Mouse (Mus musculus) macrophage (primary cell): ENCODE data around the gene Macrod2. TPM values are rescaled to one million over a fixed set of nuclear protein-coding genes. Genes with fewer than 3 reads are reported as not detected.

ENCODE experiments used
- H3K27ac ChIP-seq: fragments of 350-480 bp; formaldehyde crosslinking; 2 replicates; pipeline ENCODE4 v1.9.0; 2021
- H3K36me3 ChIP-seq: fragments of 350-480 bp; formaldehyde crosslinking; 2 replicates; pipeline ENCODE4 v1.9.0; 2021; ENCODE audit errors: inconsistent target
- H3K4me3 ChIP-seq: fragments of 350-480 bp; formaldehyde crosslinking; 2 replicates; pipeline ENCODE4 v1.9.0; 2021; ENCODE audit errors: inconsistent target
- H3K79me2 ChIP-seq: fragments of 350-480 bp; formaldehyde crosslinking; 2 replicates; pipeline ENCODE4 v1.9.0; 2021; ENCODE audit errors: inconsistent target
- WGBS: methylation state at CpG from one replicate; pipeline ENCODE4 v1.1.7; 2026; ENCODE audit warnings: inconsistent platforms; ENCODE audit not compliant: missing documents; 5-methylcytosine and 5-hydroxymethylcytosine counted together
- polyA plus RNA-seq: library from polyadenylated mRNA; stranded (reverse); fragments of 250-400 nt; gene quantifications from 3 replicates; pipeline ENCODE4 v1.2.4, GENCODE M21; 2018; ENCODE audit warnings: inconsistent platforms

The Macrod2 gene
- polyA plus RNA-seq, 1 experiment from 2014 or later = 0.59 TPM

DNA sequence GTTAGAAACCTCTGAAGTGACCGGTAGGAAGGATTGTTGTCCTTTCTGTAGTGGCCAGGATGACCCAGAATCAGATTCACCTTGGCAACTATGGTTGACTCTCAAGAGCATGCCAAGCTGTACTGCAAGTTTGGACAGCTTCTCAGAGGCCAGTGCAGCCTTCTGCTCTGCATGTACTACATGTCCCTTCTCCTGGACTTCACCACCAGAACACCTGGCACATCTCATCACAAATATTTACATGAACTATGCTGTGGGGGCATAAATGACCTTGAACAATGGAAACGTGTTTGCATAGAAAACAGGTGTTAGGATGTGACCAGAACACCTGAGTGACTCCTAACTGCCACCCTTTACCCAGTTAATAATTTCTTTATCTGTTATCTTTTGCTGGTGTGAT, 957.5 kb downstream of the Macrod2 start:
- 80% methylated on average over 2 of the region's 2 CpGs for WGBS

DNA sequence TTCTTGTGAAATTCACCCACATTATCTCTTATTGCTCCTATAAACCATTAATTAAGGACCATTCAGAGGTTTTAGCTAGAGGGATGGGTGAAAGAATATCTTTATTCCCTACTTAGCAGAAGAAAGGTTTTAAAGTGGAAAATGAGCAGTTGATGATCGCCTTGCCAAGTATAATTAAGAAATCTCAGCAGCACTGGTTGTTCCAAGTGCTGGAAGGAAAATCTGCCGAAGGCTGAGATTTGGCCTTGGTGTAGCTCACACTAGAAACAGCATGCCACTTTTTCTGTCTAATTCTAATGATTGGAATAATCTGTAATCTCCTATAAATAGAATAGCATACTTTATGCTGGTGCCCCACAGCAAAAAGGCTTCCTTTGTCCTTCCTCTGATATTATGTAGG, 993.5 kb downstream of the Macrod2 start:
- H3K4me3 ChIP-seq = no peak overlapping the region
- 91% methylated on average over 2 of the region's 2 CpGs for WGBS
- no peak overlapping the region for H3K27ac ChIP-seq
- no peaks in the 10 kb centered on the region for H3K79me2 ChIP-seq
- H3K36me3 ChIP-seq = no peaks in the 10 kb centered on the region

More for the DNA sequence above, 957.5 kb downstream of the Macrod2 start:
- Histone ChIP-seq H3K4me3 (no peak overlapping the region), H3K79me2 (no peaks in the 10 kb centered on the region), H3K27ac (no peak overlapping the region), H3K36me3 (no peaks in the 10 kb centered on the region)

DNA sequence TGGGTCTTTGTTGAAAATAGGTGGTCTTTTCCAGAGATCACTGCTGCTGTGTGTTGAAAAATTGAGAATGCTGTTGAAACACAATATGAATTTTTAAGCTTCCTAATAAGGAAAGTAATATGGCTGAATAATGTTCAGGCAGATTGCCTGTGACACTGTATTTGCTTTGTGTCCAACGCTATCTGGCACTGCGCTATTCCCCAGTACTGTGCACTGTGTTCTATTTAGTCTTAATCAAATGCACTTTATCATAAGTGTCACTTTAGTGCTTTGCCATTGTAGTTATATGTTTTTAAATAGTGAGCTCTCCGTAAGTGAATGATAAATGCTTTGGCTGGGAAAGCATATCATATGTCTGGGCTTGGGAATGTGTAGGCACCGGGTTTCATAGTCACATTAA, 996.1 kb downstream of the Macrod2 start:
- Histone ChIP-seq H3K79me2 (no peaks in the 10 kb centered on the region), H3K27ac (no peak overlapping the region), H3K36me3 (no peaks in the 10 kb centered on the region), H3K4me3 (no peak overlapping the region)
- WGBS = 98% methylated on average over 4 of the region's 4 CpGs

DNA sequence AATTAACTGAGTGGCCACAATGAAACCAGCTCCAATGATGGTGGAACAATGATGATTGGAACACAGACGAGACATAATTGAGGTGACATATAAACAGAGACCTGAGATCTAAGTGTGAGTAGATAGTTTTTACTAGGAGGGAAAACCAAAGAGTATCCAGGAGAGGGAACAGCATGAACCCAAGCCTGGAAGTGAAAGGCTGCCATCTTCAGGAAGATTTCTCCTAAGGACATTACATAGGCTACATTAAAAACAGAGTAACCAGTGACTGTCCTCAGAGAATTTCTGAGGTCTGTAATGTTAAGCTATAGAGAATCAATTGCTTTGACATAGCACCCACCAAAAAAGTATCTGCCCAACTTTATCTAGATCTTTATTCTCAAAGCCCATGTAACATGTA, 999.7 kb downstream of the Macrod2 start:
- Histone ChIP-seq H3K27ac (no peak overlapping the region), H3K4me3 (no peak overlapping the region), H3K79me2 (no peaks in the 10 kb centered on the region), H3K36me3 (no peaks in the 10 kb centered on the region)
- WGBS = 64% methylated on average over 1 of the region's 1 CpGs

DNA sequence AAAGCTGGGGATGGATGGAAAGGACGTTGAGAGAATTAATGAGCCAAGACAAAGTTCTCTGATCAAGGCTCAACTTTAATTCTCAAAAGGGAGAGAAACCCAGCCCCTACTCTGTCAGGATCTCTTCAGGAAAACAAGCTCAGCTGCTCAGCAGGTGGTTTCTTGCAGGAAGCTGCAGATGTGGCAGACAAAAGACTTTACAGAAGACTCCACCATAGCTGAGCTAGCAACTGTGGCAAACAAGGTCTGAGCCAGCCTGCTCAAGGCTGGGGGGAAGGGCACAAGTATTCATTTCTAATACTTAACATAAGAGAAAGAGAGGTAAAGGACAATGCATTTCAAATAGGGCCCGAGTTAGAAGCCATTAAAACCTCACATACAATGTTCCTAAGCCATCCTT, 1013.7 kb downstream of the Macrod2 start:
- Histone ChIP-seq H3K36me3 (no peaks in the 10 kb centered on the region), H3K27ac (no peak overlapping the region), H3K79me2 (no peaks in the 10 kb centered on the region), H3K4me3 (no peak overlapping the region)
- WGBS = 41% methylated on average over 2 of the region's 2 CpGs

DNA sequence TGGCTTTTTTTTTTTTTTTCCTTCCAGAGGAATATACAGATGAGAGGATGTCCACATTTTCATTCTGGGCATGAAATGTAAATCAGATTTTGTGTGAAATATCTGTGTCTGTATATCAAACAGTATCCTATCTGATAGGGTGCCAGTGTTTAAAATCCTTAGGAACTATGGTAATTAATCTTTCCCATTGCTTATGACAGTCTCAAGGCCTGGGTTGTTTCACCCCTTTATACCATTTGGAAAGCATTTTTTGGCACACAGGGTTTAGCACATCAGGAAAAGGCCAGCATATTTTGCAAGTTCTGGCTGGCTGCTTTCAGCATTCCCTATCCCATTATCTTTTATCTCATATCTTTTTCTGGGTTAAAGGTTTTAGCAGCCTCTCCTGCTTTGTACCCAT, 1021.3 kb downstream of the Macrod2 start:
- H3K79me2 ChIP-seq = no peaks in the 10 kb centered on the region
- H3K36me3 ChIP-seq = no peaks in the 10 kb centered on the region
- H3K4me3 ChIP-seq = no peak overlapping the region
- no peak overlapping the region for H3K27ac ChIP-seq

DNA sequence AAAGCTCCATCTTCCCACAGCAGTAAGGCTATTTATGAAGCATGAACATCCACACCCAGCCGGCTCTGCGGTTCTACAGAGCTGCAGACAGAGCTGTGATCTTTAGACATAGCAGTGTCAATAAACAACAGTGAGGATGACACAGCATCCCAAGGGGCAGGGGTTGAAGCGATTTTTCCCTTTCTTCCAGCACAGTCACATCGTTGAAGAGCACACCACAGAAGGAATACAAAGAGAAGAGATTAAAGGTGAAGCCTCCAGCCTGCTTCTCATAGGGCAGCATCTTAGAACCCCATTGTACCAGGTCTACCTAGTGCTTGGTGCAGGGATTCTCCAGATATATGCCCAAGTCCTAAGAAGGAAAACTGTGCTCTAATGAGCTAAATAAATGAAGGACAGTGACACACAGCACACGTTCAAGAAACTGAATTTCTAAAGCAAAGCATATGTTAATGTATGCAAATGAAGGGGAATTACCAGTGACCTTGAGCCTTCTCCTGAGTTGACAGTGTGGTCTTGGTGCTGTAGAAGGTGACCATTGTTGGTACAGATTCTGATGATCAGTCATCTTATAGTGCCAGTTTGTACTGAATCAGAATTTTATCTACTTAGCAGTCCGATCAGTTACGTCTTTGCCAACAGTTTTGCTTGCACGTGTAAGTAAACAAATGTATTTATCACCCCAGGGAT, 1021.9 kb downstream of the Macrod2 start:
- no peak overlapping the region for H3K4me3 ChIP-seq
- WGBS = 74% methylated on average over 8 of the region's 8 CpGs
- no peaks in the 10 kb centered on the region for H3K36me3 ChIP-seq
- H3K27ac ChIP-seq = no peak overlapping the region
- H3K79me2 ChIP-seq = no peaks in the 10 kb centered on the region

DNA sequence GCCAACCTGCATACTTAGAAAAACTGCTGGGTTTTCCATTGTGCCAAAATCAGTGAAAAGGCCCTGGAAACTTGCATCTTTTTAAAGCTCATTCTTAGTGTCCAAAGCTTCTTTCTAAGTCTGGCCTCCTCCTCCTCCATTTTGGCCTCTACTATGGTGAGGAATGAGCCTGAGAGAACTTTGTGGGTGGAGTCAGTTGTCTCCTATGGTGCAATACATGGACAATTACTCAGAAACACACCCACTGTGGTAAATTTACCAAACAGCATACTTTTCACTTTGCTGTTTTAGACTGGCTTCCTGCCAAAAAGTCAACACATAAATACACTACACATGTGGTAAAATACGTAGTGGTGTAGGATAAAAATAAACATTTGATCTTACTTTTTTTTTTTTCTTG, 1024.7 kb downstream of the Macrod2 start:
- Histone ChIP-seq H3K36me3 (no peaks in the 10 kb centered on the region), H3K27ac (no peak overlapping the region)
- WGBS = no CpG with 5 or more reads among the region's 1 CpGs

DNA sequence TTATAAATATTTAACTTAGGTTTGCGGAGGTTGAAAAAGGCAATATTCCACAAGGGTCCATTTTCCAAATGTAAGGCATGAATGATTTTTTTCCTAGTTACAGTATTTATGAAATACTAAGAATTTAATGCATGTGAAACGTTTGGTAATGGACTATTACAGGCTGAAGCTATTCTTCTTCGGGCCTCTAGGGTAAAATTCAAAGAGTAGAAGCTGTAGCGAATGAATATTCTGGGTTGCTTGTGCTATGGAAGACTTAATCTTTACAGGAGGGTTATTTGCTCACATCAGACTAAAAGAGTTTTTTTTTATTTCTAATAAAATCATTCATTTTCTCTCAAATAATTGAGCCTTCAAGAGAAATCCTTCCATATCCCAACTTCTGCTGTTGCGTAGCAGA, 1039.0 kb downstream of the Macrod2 start:
- Histone ChIP-seq H3K36me3 (no peaks in the 10 kb centered on the region), H3K79me2 (no peaks in the 10 kb centered on the region), H3K27ac (no peak overlapping the region), H3K4me3 (no peak overlapping the region)
- 81% methylated on average over 5 of the region's 5 CpGs for WGBS

More for the DNA sequence above, 1024.7 kb downstream of the Macrod2 start:
- no peak overlapping the region for H3K4me3 ChIP-seq
- H3K79me2 ChIP-seq = no peaks in the 10 kb centered on the region

DNA sequence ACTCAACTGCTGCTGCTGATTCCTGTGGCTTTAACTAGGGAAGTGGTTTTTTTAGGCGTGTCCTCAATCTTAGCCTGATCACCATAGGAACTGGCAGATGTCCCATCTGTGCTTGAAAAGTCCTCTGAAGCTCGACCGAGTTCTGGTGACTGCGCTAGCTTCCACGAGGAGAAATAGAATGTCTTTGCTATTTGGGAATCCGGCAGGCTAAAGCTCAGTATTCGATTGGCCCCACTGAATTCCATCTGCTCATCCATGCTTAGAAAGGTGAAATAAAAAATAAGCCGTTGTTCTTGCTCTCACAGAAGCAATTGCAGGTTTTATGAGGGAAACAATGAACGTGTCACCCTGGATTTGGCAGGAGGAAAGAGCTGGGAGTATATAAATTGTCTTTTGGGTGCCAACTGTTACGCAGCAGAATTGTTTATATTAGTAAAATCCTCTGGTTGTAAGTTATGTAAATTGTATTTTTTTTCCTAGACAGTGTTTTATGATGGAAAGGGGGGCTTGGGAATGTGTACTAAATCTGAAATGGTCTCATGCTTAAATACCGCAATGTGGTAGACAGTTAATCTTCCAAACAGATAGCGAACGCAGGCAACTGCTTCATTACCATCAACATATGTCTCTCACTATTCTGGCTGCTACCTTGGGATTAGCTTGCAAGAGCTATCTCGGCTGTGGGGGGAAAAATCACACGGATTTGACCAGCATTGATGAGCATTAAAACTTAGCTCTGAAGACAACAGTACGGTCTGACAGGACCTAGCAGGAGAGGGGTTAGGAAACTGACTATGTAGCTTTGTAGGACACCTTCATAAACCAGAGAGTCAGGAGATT, 1039.8 kb downstream of the Macrod2 start:
- Histone ChIP-seq H3K27ac (no peak overlapping the region), H3K36me3 (no peaks in the 10 kb centered on the region), H3K79me2 (no peaks in the 10 kb centered on the region), H3K4me3 (no peak overlapping the region)
- 80% methylated on average over 16 of the region's 16 CpGs for WGBS

DNA sequence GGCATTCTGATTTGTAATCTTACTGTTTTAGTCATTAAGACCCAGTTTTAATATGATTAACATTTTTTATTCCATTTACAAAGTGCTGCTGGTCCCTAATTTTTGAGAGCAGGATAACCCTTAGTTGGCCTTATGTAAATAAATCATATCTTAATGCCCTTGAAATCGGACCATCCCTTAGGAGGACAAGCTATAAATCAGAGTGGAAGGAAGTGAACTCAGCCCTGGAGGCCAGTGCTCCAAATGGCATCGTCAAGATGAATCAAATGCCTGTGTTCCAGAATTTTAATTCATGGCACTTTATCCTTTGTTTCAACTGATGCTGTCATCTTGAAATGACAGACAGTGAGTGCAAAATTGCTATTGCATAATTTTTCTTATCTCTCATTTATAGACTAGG, 1046.8 kb downstream of the Macrod2 start:
- H3K27ac ChIP-seq = no peak overlapping the region
- H3K36me3 ChIP-seq = no peaks in the 10 kb centered on the region
- H3K79me2 ChIP-seq = no peaks in the 10 kb centered on the region
- WGBS = 76% methylated on average over 2 of the region's 2 CpGs
- H3K4me3 ChIP-seq = no peak overlapping the region

DNA sequence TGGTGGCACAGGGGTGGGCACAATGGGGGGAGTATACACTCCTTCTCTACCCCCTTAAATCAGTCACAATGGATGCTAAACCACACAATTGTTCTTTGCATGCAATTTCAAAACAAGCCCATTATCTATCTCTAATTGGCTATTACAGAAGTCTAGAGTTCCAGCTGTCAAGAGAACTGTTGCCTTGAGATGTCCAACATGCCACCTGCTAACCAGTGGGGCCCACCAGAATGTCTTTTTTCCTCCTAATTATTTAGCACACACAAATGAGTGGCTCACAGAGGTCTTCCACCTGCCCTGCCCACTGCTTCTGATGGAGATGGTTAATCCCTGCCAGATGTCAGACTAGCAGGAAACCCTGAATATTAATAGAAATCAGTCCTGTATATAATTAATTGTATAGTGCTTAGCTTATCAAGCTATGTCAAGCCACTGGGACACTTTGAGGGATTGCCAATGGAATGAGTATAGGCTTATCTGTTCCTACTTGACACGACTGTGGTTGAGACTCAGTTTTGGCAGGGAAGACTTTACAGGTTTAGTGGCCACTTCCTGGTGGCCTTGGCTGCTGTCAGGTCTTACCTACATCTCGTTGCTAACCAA, 1054.1 kb downstream of the Macrod2 start:
- H3K79me2 ChIP-seq = no peaks in the 10 kb centered on the region
- H3K27ac ChIP-seq = no peak overlapping the region
- no peaks in the 10 kb centered on the region for H3K36me3 ChIP-seq
- no peak overlapping the region for H3K4me3 ChIP-seq
- WGBS = 72% methylated on average over 2 of the region's 2 CpGs

DNA sequence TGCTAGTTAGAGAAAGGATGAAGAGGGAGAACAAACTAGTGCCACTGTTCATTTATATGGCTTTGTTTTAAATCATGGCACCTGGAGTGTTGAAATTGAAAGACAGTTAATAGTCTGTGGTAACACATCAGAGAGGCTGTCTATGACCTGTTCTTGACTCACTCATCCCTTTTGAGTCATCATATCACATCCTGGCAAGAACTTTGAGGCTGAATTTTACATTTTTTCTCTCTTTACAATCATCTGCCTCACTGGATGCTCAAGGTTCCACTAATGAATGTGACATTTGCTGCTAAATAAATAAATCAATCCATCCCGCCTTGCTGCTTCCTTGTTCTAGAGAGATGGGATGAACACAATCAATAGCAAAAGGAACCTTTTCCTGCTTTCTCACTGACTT, 1068.8 kb downstream of the Macrod2 start:
- no peak overlapping the region for H3K4me3 ChIP-seq
- no peak overlapping the region for H3K27ac ChIP-seq
- 93% methylated on average over 1 of the region's 1 CpGs for WGBS
- no peaks in the 10 kb centered on the region for H3K36me3 ChIP-seq
- H3K79me2 ChIP-seq = no peaks in the 10 kb centered on the region

DNA sequence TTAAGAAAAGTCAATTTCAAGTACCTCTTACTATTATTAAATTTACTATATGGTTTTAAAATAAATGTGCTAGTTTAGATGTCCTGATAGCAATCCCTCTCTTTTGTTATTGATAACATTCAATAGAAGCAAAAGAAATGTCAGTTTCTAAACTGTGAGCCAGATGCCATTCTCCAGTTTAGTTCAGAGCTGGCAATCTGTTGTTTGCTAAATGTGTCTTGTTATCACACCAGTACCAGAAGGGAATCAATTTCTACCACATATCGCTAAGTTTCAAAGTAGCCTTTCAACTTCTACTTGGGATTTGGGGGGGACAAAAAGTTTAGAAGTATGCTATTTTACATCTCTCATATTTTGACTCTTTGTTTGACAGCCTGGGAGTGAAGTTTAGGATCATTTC, 1077.7 kb downstream of the Macrod2 start:
- Histone ChIP-seq H3K4me3 (no peak overlapping the region), H3K27ac (no peak overlapping the region), H3K79me2 (no peaks in the 10 kb centered on the region), H3K36me3 (no peaks in the 10 kb centered on the region)
- WGBS = 100% methylated on average over 1 of the region's 1 CpGs

DNA sequence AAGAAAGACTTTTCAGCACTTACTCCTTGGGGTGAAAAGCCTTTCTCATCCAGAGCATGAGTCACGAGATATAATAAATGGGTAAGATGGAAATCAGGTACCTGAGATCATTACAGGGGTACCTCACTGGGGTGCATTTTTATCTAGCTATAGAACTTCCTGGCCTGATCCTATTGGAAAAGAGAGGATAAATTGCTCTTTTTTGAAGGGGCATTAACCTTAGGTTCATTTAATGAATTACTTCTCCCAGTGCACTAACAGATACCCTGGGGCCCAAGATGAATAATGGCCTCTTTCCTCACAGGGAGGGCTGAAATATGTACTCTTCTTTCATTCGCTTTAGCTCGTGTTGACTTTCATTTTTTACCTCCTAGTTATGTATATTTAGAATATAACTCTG, 1082.5 kb downstream of the Macrod2 start:
- Histone ChIP-seq H3K4me3 (no peak overlapping the region), H3K27ac (no peak overlapping the region), H3K36me3 (no peaks in the 10 kb centered on the region), H3K79me2 (no peaks in the 10 kb centered on the region)
- 90% methylated on average over 3 of the region's 3 CpGs for WGBS
